Mouse (Mus musculus) layer of hippocampus, postnatal 10 days (tissue): ENCODE data around the gene Cnga3. TPM values are rescaled to one million over a fixed set of nuclear protein-coding genes. Genes with fewer than 3 reads are reported as not detected.

ENCODE experiments used
- DNase-seq, 2 experiments: peaks; one replicate each; pipeline ENCODE4 v3.0.0; 2021; ENCODE audit warnings: low spot score in 2 of 2
- total RNA-seq, 2 experiments: library from RNA; stranded (reverse); gene quantifications; 2 replicates each; pipeline ENCODE4 v1.2.3; 2021

The Cnga3 gene
- total RNA-seq, 2 experiments from 2014 or later, result 0.56 to 0.89 TPM

- DNase-seq, result peak; percentile 61 to 74
These were observed 58.2 kb downstream of the Cnga3 start for GRCm38 (mm10) chr1:37272464-37272863.

- no peak for DNase-seq
These were observed 72.3 kb downstream of the Cnga3 start for GRCm38 (mm10) chr1:37286556-37286955.

- DNase-seq, result no peak
These were observed 73.5 kb downstream of the Cnga3 start for GRCm38 (mm10) chr1:37287748-37288147.

- peak; percentile 48 to 58 for DNase-seq
These were observed 74.1 kb downstream of the Cnga3 start for GRCm38 (mm10) chr1:37288181-37288935.

- DNase-seq, result no peak
These were observed 74.7 kb downstream of the Cnga3 start for GRCm38 (mm10) chr1:37288941-37289340.

GRCm38 (mm10) chr1:37296414-37296813, 82.2 kb downstream of the Cnga3 start:
- DNase-seq, result no peak

GRCm38 (mm10) chr1:37298904-37299303, 84.7 kb downstream of the Cnga3 start:
- DNase-seq, result no peak

GRCm38 (mm10) chr1:37299540-37300491, 85.6 kb downstream of the Cnga3 start, which contains the start of gene Inpp4a:
Inpp4a (plus strand) TSS chr1:37299865.
- peak; percentile 94 to 97 for DNase-seq

GRCm38 (mm10) chr1:37300650-37301049, 86.4 kb downstream of the Cnga3 start:
- DNase-seq, result peak in 1 of 2 experiments; percentile 16

- DNase-seq, result no peak
These were observed 88.6 kb downstream of the Cnga3 start for GRCm38 (mm10) chr1:37302801-37303200.

- DNase-seq, result no peak
These were observed 91.6 kb downstream of the Cnga3 start for GRCm38 (mm10) chr1:37305691-37306287.

GRCm38 (mm10) chr1:37307586-37307985, 93.4 kb downstream of the Cnga3 start:
- no peak for DNase-seq

- no peak for DNase-seq
These were observed 93.9 kb downstream of the Cnga3 start for GRCm38 (mm10) chr1:37308021-37308742.

GRCm38 (mm10) chr1:37308743-37309100, 94.5 kb downstream of the Cnga3 start:
- DNase-seq, result no peak

GRCm38 (mm10) chr1:37309939-37310515, 95.8 kb downstream of the Cnga3 start:
- DNase-seq, result no peak

Other genes with a start within 250 kb of the Cnga3 start
- 1 to 10 TPM; 4.9 to 6.6 TPM for gene Vwa3b, start 187.8 kb upstream of the Cnga3 start, total RNA-seq
- gene Inpp4a, start 85.4 kb downstream of the Cnga3 start, total RNA-seq, result 100 to 1,000 TPM; 114 to 119 TPM
- gene Coa5, start 215.7 kb downstream of the Cnga3 start, total RNA-seq, result 10 to 100 TPM; 39.2 to 41.8 TPM
- gene Unc50, start 215.7 kb downstream of the Cnga3 start, total RNA-seq, result 10 to 100 TPM; 53.1 to 56.7 TPM